Mouse (Mus musculus): ENCODE measurements around the gene Opcml. TPM values are rescaled to one million over a fixed set of nuclear protein-coding genes. Genes with fewer than 3 reads are reported as not detected.

Opcml gene
- polyA plus RNA-seq, 1 experiment from 2014 or later = 0.97 TPM

DNA sequence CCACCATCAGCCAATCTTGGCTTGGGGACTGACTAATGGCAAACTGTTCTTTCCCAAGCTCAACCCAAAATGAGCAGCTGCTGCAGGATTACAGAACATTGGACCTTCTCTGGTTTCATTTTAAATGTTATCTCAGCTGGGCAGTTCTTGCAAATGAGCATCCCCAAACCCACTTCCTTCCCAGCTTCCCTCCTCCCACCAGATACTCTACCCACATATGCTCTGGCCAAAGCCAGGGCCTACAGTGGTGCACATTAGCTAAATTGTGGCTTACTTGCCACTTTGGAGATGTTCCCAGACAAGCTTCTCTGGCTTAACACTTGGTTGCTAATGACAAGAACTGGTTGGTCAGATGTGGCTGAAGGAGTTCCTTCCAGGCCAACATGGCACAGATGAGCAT is 311.4 kb downstream of the Opcml start:
- Histone ChIP-seq H3K27ac (no peak overlapping the region), H3K9me3 (replicated peaks; ENCODE audit: low read length) (no peaks in the 10 kb centered on the region), H3K36me3 (ENCODE audit: insufficient read depth, low read length) (no peaks in the 10 kb centered on the region), H3K4me3 (replicated peaks; ENCODE audit: low read depth, low read length) (no peak overlapping the region), H3K4me1 (replicated peaks; ENCODE audit: insufficient read depth, low read length) (no peaks in the 10 kb centered on the region), H3K9ac (ENCODE audit: low read depth, low read length) (no peak overlapping the region), H3K4me2 (ENCODE audit: low read length) (no peak overlapping the region), H3K27me3 (ENCODE audit: insufficient read depth, low read length) (no peaks in the 10 kb centered on the region)
- TF ChIP-seq CTCF (IDR thresholded peaks at IDR 0.05; ENCODE audit: low read depth) = no peak
- ATAC-seq (replicated peaks; ENCODE audit: low FRiP score, low read depth) (no peak), DNase-seq (ENCODE audit: low spot score) (no peak)

DNA sequence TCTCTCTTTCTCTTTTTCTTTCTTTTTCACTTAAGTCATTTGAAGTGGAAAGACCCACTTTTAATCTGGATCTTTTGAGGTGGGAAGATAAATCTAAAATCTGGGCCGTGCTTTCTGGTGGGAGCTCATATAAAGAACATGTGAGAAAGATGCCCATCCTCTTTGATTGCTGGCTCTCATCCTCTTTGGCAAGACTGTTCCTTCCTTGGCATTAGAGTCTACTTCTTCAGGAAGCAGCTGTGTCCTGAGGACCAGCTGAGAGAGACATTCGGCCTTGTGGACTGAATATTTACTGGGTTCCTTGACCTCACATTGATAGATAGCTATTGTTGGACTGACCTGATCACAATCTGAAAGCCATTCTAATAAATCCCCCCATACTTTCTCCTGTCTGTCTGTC is 331.3 kb downstream of the Opcml start:
- H3K27me3 ChIP-seq (ENCODE audit: insufficient read depth, low read length) = no peaks in the 10 kb centered on the region
- no peak overlapping the region for H3K4me3 ChIP-seq (replicated peaks; ENCODE audit: low read depth, low read length)
- no peak for DNase-seq (ENCODE audit: low spot score)
- no peaks in the 10 kb centered on the region for H3K36me3 ChIP-seq (ENCODE audit: insufficient read depth, low read length)
- WGBS = 68% methylated on average over 2 of the region's 2 CpGs
- no peaks in the 10 kb centered on the region for H3K9me3 ChIP-seq (replicated peaks; ENCODE audit: low read length)
- no peak for TF ChIP-seq CTCF (IDR thresholded peaks at IDR 0.05; ENCODE audit: low read depth)
- H3K9ac ChIP-seq (ENCODE audit: low read depth, low read length) = no peak overlapping the region
- no peak overlapping the region for H3K27ac ChIP-seq
- H3K4me2 ChIP-seq (ENCODE audit: low read length) = no peak overlapping the region
- no peak for ATAC-seq (replicated peaks; ENCODE audit: low FRiP score, low read depth)
- no peaks in the 10 kb centered on the region for H3K4me1 ChIP-seq (replicated peaks; ENCODE audit: insufficient read depth, low read length)

DNA sequence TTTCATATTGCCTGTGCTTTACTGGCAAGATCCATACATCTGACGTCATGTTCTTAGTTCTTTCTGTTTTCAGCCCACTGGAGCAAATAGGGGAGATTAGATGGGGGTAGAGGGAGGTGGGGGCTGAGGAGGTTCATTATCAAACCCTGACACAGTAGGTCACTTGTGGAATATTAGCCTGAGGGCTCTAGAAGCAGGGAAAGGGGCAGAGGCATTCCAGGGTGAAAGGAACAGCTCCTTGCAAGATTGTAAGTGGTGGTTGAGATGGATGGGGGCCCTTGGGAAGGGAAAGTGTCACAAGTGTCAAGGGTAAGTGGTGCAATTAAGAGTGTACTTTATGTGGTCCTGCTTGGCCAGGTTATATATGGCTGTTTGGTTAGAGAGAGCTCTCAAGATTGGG is 338.2 kb downstream of the Opcml start:
- H3K4me1 ChIP-seq (replicated peaks; ENCODE audit: insufficient read depth, low read length) = no peaks in the 10 kb centered on the region
- no peak overlapping the region for H3K4me3 ChIP-seq (replicated peaks; ENCODE audit: low read depth, low read length)
- no peak overlapping the region for H3K27ac ChIP-seq
- ATAC-seq (replicated peaks; ENCODE audit: low FRiP score, low read depth) (no peak), DNase-seq (ENCODE audit: low spot score) (no peak)
- TF ChIP-seq CTCF (IDR thresholded peaks at IDR 0.05; ENCODE audit: low read depth) = no peak
- no peak overlapping the region for H3K4me2 ChIP-seq (ENCODE audit: low read length)
- H3K9me3 ChIP-seq (replicated peaks; ENCODE audit: low read length) = no peaks in the 10 kb centered on the region
- H3K9ac ChIP-seq (ENCODE audit: low read depth, low read length) = no peak overlapping the region
- no peaks in the 10 kb centered on the region for H3K36me3 ChIP-seq (ENCODE audit: insufficient read depth, low read length)
- H3K27me3 ChIP-seq (ENCODE audit: insufficient read depth, low read length) = no peaks in the 10 kb centered on the region
- 28% methylated on average over 1 of the region's 1 CpGs for WGBS

DNA sequence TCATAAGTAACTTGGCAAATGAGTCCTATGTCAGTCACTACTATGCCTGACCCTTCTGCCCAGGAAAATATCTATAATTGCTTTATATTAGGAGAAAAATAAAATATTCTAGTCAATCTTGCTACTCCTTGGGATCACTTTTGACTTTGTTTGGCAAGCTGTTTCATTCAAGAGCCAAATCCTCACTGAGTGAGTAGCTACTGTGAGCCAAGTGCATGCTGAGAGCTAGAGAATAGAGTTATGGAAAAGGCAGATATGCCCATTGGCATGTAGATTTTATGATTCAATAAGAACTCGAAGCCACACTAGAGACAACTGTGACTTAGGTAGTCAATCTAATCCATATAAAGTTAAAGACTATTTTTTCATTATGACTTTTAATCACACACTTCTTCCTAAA is 340.9 kb downstream of the Opcml start:
- H3K9ac ChIP-seq (ENCODE audit: low read depth, low read length) = no peak overlapping the region
- H3K4me1 ChIP-seq (replicated peaks; ENCODE audit: insufficient read depth, low read length) = no peaks in the 10 kb centered on the region
- H3K4me2 ChIP-seq (ENCODE audit: low read length) = no peak overlapping the region
- no peak for DNase-seq (ENCODE audit: low spot score)
- no peaks in the 10 kb centered on the region for H3K36me3 ChIP-seq (ENCODE audit: insufficient read depth, low read length)
- 72% methylated on average over 1 of the region's 1 CpGs for whole genome bisulfite sequencing
- ATAC-seq (replicated peaks; ENCODE audit: low FRiP score, low read depth) = no peak
- no peaks in the 10 kb centered on the region for H3K9me3 ChIP-seq (replicated peaks; ENCODE audit: low read length)
- no peaks in the 10 kb centered on the region for H3K27me3 ChIP-seq (ENCODE audit: insufficient read depth, low read length)
- H3K4me3 ChIP-seq (replicated peaks; ENCODE audit: low read depth, low read length) = no peak overlapping the region
- no peak overlapping the region for H3K27ac ChIP-seq
- TF ChIP-seq CTCF (IDR thresholded peaks at IDR 0.05; ENCODE audit: low read depth) = no peak

DNA sequence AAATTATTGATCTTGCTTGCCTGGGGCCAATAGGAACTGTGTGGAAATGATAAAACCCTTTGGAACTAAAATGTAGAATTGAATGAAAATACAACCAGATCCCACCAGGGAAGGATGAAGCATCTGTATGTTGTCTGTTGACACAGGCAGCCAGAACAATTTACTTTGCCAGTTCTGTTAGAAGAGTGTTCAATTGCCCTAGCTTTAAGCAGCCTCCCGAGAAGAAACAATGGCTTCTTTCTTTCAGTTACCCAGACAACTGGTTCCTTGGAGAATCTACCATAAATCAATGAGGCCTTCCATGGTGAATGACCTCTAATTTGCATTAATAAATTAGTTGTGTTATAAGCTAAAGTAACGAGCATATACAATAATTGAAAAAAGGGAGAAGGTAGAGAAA is 346.0 kb downstream of the Opcml start:
- ATAC-seq (replicated peaks; ENCODE audit: low FRiP score, low read depth) = no peak
- H3K27me3 ChIP-seq (ENCODE audit: insufficient read depth, low read length) = no peaks in the 10 kb centered on the region

DNA sequence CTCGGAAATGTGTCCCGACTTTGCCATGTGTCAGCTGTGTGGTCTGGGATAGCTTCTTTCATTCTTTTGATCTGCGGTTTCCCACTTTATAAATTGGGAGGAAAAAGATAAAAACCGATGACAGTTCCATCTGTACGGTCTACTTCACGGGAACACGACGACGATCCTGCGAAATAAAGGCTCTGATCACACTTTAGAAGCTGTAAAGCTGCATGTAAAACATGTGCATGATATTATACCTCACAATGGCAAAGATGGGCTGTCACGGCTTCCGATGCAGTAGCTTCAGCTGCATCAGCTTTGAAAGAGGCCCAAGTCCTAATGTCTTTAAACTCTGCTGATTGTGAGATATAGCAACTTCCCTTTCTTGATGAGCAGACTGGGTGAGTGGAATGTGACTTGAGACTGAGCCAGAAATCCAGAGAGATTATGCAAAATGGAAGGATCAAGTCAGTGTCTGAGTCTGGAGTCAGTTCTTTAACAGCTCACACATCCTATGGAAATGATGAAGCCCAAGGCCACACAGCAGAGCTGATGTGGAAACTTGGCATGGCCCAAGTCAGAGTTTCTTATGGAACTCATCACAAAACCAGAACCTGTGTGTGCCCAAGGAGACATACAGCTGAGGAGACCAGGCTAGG is 349.5 kb downstream of the Opcml start:
- WGBS = 85% methylated on average over 12 of the region's 12 CpGs
- no peak overlapping the region for H3K4me2 ChIP-seq (ENCODE audit: low read length)
- DNase-seq (ENCODE audit: low spot score) (no peak), ATAC-seq (replicated peaks; ENCODE audit: low FRiP score, low read depth) (no peak)
- no peak overlapping the region for H3K27ac ChIP-seq
- H3K27me3 ChIP-seq (ENCODE audit: insufficient read depth, low read length) = no peaks in the 10 kb centered on the region
- H3K36me3 ChIP-seq (ENCODE audit: insufficient read depth, low read length) = no peaks in the 10 kb centered on the region
- TF ChIP-seq CTCF (IDR thresholded peaks at IDR 0.05; ENCODE audit: low read depth) = no peak
- no peak overlapping the region for H3K9ac ChIP-seq (ENCODE audit: low read depth, low read length)
- no peak overlapping the region for H3K4me3 ChIP-seq (replicated peaks; ENCODE audit: low read depth, low read length)
- no peaks in the 10 kb centered on the region for H3K4me1 ChIP-seq (replicated peaks; ENCODE audit: insufficient read depth, low read length)
- no peaks in the 10 kb centered on the region for H3K9me3 ChIP-seq (replicated peaks; ENCODE audit: low read length)

More for the DNA sequence above, 346.0 kb downstream of the Opcml start:
- H3K9ac ChIP-seq (ENCODE audit: low read depth, low read length) = no peak overlapping the region
- H3K4me1 ChIP-seq (replicated peaks; ENCODE audit: insufficient read depth, low read length) = no peaks in the 10 kb centered on the region
- no peaks in the 10 kb centered on the region for H3K36me3 ChIP-seq (ENCODE audit: insufficient read depth, low read length)
- no peak overlapping the region for H3K4me2 ChIP-seq (ENCODE audit: low read length)
- H3K9me3 ChIP-seq (replicated peaks; ENCODE audit: low read length) = no peaks in the 10 kb centered on the region
- H3K4me3 ChIP-seq (replicated peaks; ENCODE audit: low read depth, low read length) = no peak overlapping the region
- 26% methylated on average over 2 of the region's 2 CpGs for WGBS
- H3K27ac ChIP-seq = no peak overlapping the region
- DNase-seq (ENCODE audit: low spot score) = no peak
- no peak for TF ChIP-seq CTCF (IDR thresholded peaks at IDR 0.05; ENCODE audit: low read depth)

DNA sequence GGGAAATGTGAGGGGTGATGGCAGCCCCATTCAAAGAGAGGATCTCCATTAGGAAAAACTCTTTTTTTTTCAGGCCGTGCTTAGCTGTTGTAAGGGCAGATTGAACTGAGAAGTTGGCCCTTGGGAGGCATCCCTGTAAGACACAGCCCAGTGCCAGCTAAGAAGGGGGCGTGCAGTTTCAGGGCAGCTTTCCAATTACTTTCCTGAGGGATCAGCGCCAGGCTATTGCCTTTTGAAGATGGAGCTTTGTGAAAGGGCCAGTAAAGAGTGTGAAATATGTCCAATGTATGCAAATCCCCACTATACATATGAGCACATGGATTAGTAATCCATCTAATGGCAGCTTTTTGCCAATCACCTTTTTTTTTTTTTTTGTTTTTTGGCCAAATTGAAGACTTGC is 358.9 kb downstream of the Opcml start:
- H3K9ac ChIP-seq (ENCODE audit: low read depth, low read length) = no peak overlapping the region
- no peak overlapping the region for H3K4me3 ChIP-seq (replicated peaks; ENCODE audit: low read depth, low read length)
- no peak overlapping the region for H3K4me2 ChIP-seq (ENCODE audit: low read length)
- TF ChIP-seq CTCF (IDR thresholded peaks at IDR 0.05; ENCODE audit: low read depth) = no peak
- no peaks in the 10 kb centered on the region for H3K27me3 ChIP-seq (ENCODE audit: insufficient read depth, low read length)
- DNase-seq (ENCODE audit: low spot score) = no peak
- no peaks in the 10 kb centered on the region for H3K4me1 ChIP-seq (replicated peaks; ENCODE audit: insufficient read depth, low read length)
- no peaks in the 10 kb centered on the region for H3K36me3 ChIP-seq (ENCODE audit: insufficient read depth, low read length)
- no peak overlapping the region for H3K27ac ChIP-seq
- no peaks in the 10 kb centered on the region for H3K9me3 ChIP-seq (replicated peaks; ENCODE audit: low read length)
- 86% methylated on average over 3 of the region's 3 CpGs for WGBS
- no peak for ATAC-seq (replicated peaks; ENCODE audit: low FRiP score, low read depth)

Measured in kidney, postnatal 0 days (tissue).